Mouse (Mus musculus): Measurements from ENCODE around the gene Mllt11. TPM values are rescaled to one million over a fixed set of nuclear protein-coding genes. Genes with fewer than 3 reads are reported as not detected.

The Mllt11 gene
- polyA plus RNA-seq, 1 experiment from 2014 or later, result 358 TPM

GRCm38 (mm10) chr3:95266052-95266451 is 34.1 kb upstream of the Mllt11 start:
- ATAC-seq (replicated peaks), result no peak
- Histone ChIP-seq H3K27ac (no peak overlapping the region), H3K9me3 (no peaks in the 10 kb centered on the region), H3K9ac (no peak overlapping the region), H3K4me2 (no peak overlapping the region), H3K36me3 (replicated peaks) (peaks cover 43% of the 10 kb centered on the region), H3K27me3 (replicated peaks) (no peaks in the 10 kb centered on the region), H3K4me3 (no peak overlapping the region), H3K4me1 (no peaks in the 10 kb centered on the region)
- 95% methylated on average over 3 of the region's 3 CpGs for WGBS

- H3K9ac ChIP-seq, result no peak overlapping the region
- H3K9me3 ChIP-seq, result no peaks in the 10 kb centered on the region
- 76% methylated on average over 1 of the region's 1 CpGs for WGBS
- H3K27ac ChIP-seq, result no peak overlapping the region
- no peaks in the 10 kb centered on the region for H3K4me1 ChIP-seq
- peaks cover 51% of the 10 kb centered on the region for H3K36me3 ChIP-seq (replicated peaks)
- H3K4me3 ChIP-seq, result no peak overlapping the region
- H3K4me2 ChIP-seq, result no peak overlapping the region
- ATAC-seq (replicated peaks), result no peak
- H3K27me3 ChIP-seq (replicated peaks), result no peaks in the 10 kb centered on the region
Measured at GRCm38 (mm10) chr3:95264724-95265123, 32.8 kb upstream of the Mllt11 start.

- H3K36me3 ChIP-seq (replicated peaks), result peaks cover 60% of the 10 kb centered on the region
- 53% methylated on average over 11 of the region's 11 CpGs for WGBS
- no peaks in the 10 kb centered on the region for H3K9me3 ChIP-seq
- no peak overlapping the region for H3K27ac ChIP-seq
- no peak overlapping the region for H3K4me2 ChIP-seq
- no peaks in the 10 kb centered on the region for H3K27me3 ChIP-seq (replicated peaks)
- ATAC-seq (replicated peaks), result no peak
- H3K4me3 ChIP-seq, result no peak overlapping the region
- no peak overlapping the region for H3K9ac ChIP-seq
- no peaks in the 10 kb centered on the region for H3K4me1 ChIP-seq
Measured at GRCm38 (mm10) chr3:95263089-95263739, 31.2 kb upstream of the Mllt11 start.

- H3K9ac ChIP-seq, result no peak overlapping the region
- H3K4me3 ChIP-seq, result no peak overlapping the region
- ATAC-seq (replicated peaks), result no peak
- H3K4me1 ChIP-seq, result no peaks in the 10 kb centered on the region
- no peaks in the 10 kb centered on the region for H3K27me3 ChIP-seq (replicated peaks)
- H3K36me3 ChIP-seq (replicated peaks), result peaks cover 64% of the 10 kb centered on the region
- no peak overlapping the region for H3K4me2 ChIP-seq
- H3K9me3 ChIP-seq, result no peaks in the 10 kb centered on the region
- 94% methylated on average over 4 of the region's 4 CpGs for WGBS
- no peak overlapping the region for H3K27ac ChIP-seq
Measured at GRCm38 (mm10) chr3:95261975-95262374, 30.0 kb upstream of the Mllt11 start.

- H3K9me3 ChIP-seq, result no peaks in the 10 kb centered on the region
Measured at GRCm38 (mm10) chr3:95256931-95257330, 25.0 kb upstream of the Mllt11 start.

GRCm38 (mm10) chr3:95250783-95251424 is 18.9 kb upstream of the Mllt11 start, which contains the start of gene Bnipl:
TSS of gene Bnipl (minus strand) at chr3:95251193.
- no peak for ATAC-seq (replicated peaks)
- Histone ChIP-seq H3K4me1 (no peaks in the 10 kb centered on the region), H3K4me2 (no peak within 1 kb of the TSS), H3K4me3 (no peak within 1 kb of the TSS), H3K9ac (no peak within 1 kb of the TSS), H3K36me3 (replicated peaks) (peaks cover 20% of the 10 kb centered on the region; the same call in 1 of the 2 replicates), H3K9me3 (no peaks in the 10 kb centered on the region), H3K27me3 (replicated peaks) (no peaks in the 10 kb centered on the region), H3K27ac (no peak within 1 kb of the TSS)
- 66% methylated on average over 7 of the region's 7 CpGs for WGBS

More at GRCm38 (mm10) chr3:95256931-95257330, 25.0 kb upstream of the Mllt11 start:
- no peaks in the 10 kb centered on the region for H3K27me3 ChIP-seq (replicated peaks)
- H3K27ac ChIP-seq, result no peak overlapping the region
- no peak overlapping the region for H3K4me3 ChIP-seq
- H3K4me2 ChIP-seq, result no peak overlapping the region
- H3K9ac ChIP-seq, result no peak overlapping the region
- WGBS, result 83% methylated on average over 5 of the region's 5 CpGs
- peaks cover 68% of the 10 kb centered on the region for H3K36me3 ChIP-seq (replicated peaks)
- no peaks in the 10 kb centered on the region for H3K4me1 ChIP-seq
- ATAC-seq (replicated peaks), result no peak

- 85% methylated on average over 5 of the region's 5 CpGs for WGBS
- H3K9ac ChIP-seq, result no peak overlapping the region
- ATAC-seq (replicated peaks), result no peak
- H3K9me3 ChIP-seq, result no peaks in the 10 kb centered on the region
- H3K27ac ChIP-seq, result no peak overlapping the region
- H3K4me1 ChIP-seq, result no peaks in the 10 kb centered on the region
- H3K4me3 ChIP-seq, result no peak overlapping the region
- H3K4me2 ChIP-seq, result no peak overlapping the region
- H3K36me3 ChIP-seq (replicated peaks), result peaks cover 18% of the 10 kb centered on the region; the same call in 1 of the 2 replicates
- H3K27me3 ChIP-seq (replicated peaks), result no peaks in the 10 kb centered on the region
Measured at GRCm38 (mm10) chr3:95250361-95250760, 18.4 kb upstream of the Mllt11 start.

GRCm38 (mm10) chr3:95247660-95248336 is 15.8 kb upstream of the Mllt11 start:
- ATAC-seq (replicated peaks), result no peak
- H3K4me3 ChIP-seq, result no peak overlapping the region
- H3K36me3 ChIP-seq (replicated peaks), result peaks cover 6% of the 10 kb centered on the region; the same call in 1 of the 2 replicates
- 87% methylated on average over 1 of the region's 1 CpGs for WGBS
- H3K27me3 ChIP-seq (replicated peaks), result no peaks in the 10 kb centered on the region
- H3K4me2 ChIP-seq, result no peak overlapping the region
- no peaks in the 10 kb centered on the region for H3K9me3 ChIP-seq
- H3K9ac ChIP-seq, result no peak overlapping the region
- no peaks in the 10 kb centered on the region for H3K4me1 ChIP-seq
- H3K27ac ChIP-seq, result no peak overlapping the region

- Histone ChIP-seq H3K4me3 (no peak overlapping the region), H3K9ac (no peak overlapping the region), H3K27ac (no peak overlapping the region), H3K9me3 (no peaks in the 10 kb centered on the region), H3K36me3 (replicated peaks) (0 out of 2 replicates have a peak, but pooled peaks cover 6% of the 10 kb centered on the region), H3K4me1 (no peaks in the 10 kb centered on the region), H3K4me2 (no peak overlapping the region), H3K27me3 (replicated peaks) (no peaks in the 10 kb centered on the region)
- ATAC-seq (replicated peaks), result no peak
- WGBS, result 83% methylated on average over 5 of the region's 5 CpGs
Measured at GRCm38 (mm10) chr3:95246465-95247231, 14.7 kb upstream of the Mllt11 start.

- Histone ChIP-seq H3K36me3 (replicated peaks) (peaks cover 6% of the 10 kb centered on the region; the same call in 1 of the 2 replicates), H3K4me3 (no peak overlapping the region), H3K4me2 (no peak overlapping the region), H3K9me3 (no peaks in the 10 kb centered on the region), H3K27ac (no peak overlapping the region), H3K9ac (no peak overlapping the region), H3K27me3 (replicated peaks) (no peaks in the 10 kb centered on the region), H3K4me1 (no peaks in the 10 kb centered on the region)
- WGBS, result 87% methylated on average over 2 of the region's 2 CpGs
- no peak for ATAC-seq (replicated peaks)
Measured at GRCm38 (mm10) chr3:95243086-95243485, 11.1 kb upstream of the Mllt11 start.

- Histone ChIP-seq H3K4me1 (no peaks in the 10 kb centered on the region), H3K27me3 (replicated peaks) (no peaks in the 10 kb centered on the region), H3K9ac (no peak within 1 kb of the TSS), H3K9me3 (no peaks in the 10 kb centered on the region), H3K27ac (no peak within 1 kb of the TSS), H3K4me3 (no peak within 1 kb of the TSS), H3K36me3 (replicated peaks) (peaks cover 12% of the 10 kb centered on the region; the same call in 1 of the 2 replicates), H3K4me2 (no peak within 1 kb of the TSS)
- no peak for ATAC-seq (replicated peaks)
- 72% methylated on average over 7 of the region's 7 CpGs for WGBS
Measured at GRCm38 (mm10) chr3:95241498-95241897, 9.5 kb upstream of the Mllt11 start, which contains the start of gene Gm128. TSS of gene Gm128 (minus strand) at chr3:95241598.

GRCm38 (mm10) chr3:95240900-95241299 is 8.9 kb upstream of the Mllt11 start:
- Histone ChIP-seq H3K27me3 (replicated peaks) (no peaks in the 10 kb centered on the region), H3K4me1 (no peaks in the 10 kb centered on the region), H3K9me3 (no peaks in the 10 kb centered on the region), H3K36me3 (replicated peaks) (peaks cover 16% of the 10 kb centered on the region), H3K4me3 (no peak overlapping the region), H3K27ac (no peak overlapping the region), H3K9ac (no peak overlapping the region), H3K4me2 (no peak overlapping the region)
- WGBS, result 45% methylated on average over 17 of the region's 17 CpGs
- ATAC-seq (replicated peaks), result no peak
